Mouse (Mus musculus): ENCODE results near the gene Scube2. TPM values are rescaled to one million over a fixed set of nuclear protein-coding genes. Genes with fewer than 3 reads are reported as not detected.

The Scube2 gene
- polyA plus RNA-seq, 1 experiment = 0.22 TPM

GRCm38 (mm10) chr7:109841031-109841430 is 24.4 kb downstream of the Scube2 start:
- Histone ChIP-seq H3K4me1 (ENCODE audit: control insufficient read depth, insufficient read depth, low read length) (no peaks in the 10 kb centered on the region), H3K27ac (ENCODE audit: insufficient read depth, low read length) (no peak overlapping the region), H3K27me3 (ENCODE audit: control insufficient read depth, insufficient read depth, low read length, poor library complexity, severe bottlenecking) (no peaks in the 10 kb centered on the region), H3K4me3 (ENCODE audit: low read depth, low read length) (no peak overlapping the region), H3K9ac (ENCODE audit: low read depth, poor library complexity, severe bottlenecking) (no peak overlapping the region), H3K9me3 (replicated peaks; ENCODE audit: control insufficient read depth, insufficient read depth, low read length, poor library complexity, severe bottlenecking) (no peaks in the 10 kb centered on the region), H3K36me3 (ENCODE audit: control insufficient read depth, insufficient read depth, low read length, poor library complexity, severe bottlenecking) (no peaks in the 10 kb centered on the region)
- TF ChIP-seq POLR2A (IDR thresholded peaks at IDR 0.05; ENCODE audit: insufficient read depth, low read length) (no peak), CTCF (IDR thresholded peaks at IDR 0.05; ENCODE audit: low read depth, low read length) (no peak), EP300 (IDR thresholded peaks at IDR 0.05; ENCODE audit: insufficient read depth, low read depth, low read length) (no peak)

- Histone ChIP-seq H3K27ac (ENCODE audit: insufficient read depth, low read length) (no peak overlapping the region), H3K4me3 (ENCODE audit: low read depth, low read length) (no peak overlapping the region), H3K36me3 (ENCODE audit: control insufficient read depth, insufficient read depth, low read length, poor library complexity, severe bottlenecking) (no peaks in the 10 kb centered on the region), H3K9me3 (replicated peaks; ENCODE audit: control insufficient read depth, insufficient read depth, low read length, poor library complexity, severe bottlenecking) (no peaks in the 10 kb centered on the region), H3K4me1 (ENCODE audit: control insufficient read depth, insufficient read depth, low read length) (no peaks in the 10 kb centered on the region), H3K9ac (ENCODE audit: low read depth, poor library complexity, severe bottlenecking) (no peak overlapping the region), H3K27me3 (ENCODE audit: control insufficient read depth, insufficient read depth, low read length, poor library complexity, severe bottlenecking) (no peaks in the 10 kb centered on the region)
- no peak for TF ChIP-seq EP300 (IDR thresholded peaks at IDR 0.05; ENCODE audit: insufficient read depth, low read depth, low read length)
- TF ChIP-seq POLR2A (IDR thresholded peaks at IDR 0.05; ENCODE audit: insufficient read depth, low read length) = no peak
- no peak for TF ChIP-seq CTCF (IDR thresholded peaks at IDR 0.05; ENCODE audit: low read depth, low read length)
These were observed 26.9 kb downstream of the Scube2 start for GRCm38 (mm10) chr7:109838613-109839012.

GRCm38 (mm10) chr7:109837651-109838050 is 27.8 kb downstream of the Scube2 start:
- Histone ChIP-seq H3K27me3 (ENCODE audit: control insufficient read depth, insufficient read depth, low read length, poor library complexity, severe bottlenecking) (no peaks in the 10 kb centered on the region), H3K9ac (ENCODE audit: low read depth, poor library complexity, severe bottlenecking) (no peak overlapping the region), H3K4me3 (ENCODE audit: low read depth, low read length) (no peak overlapping the region), H3K27ac (ENCODE audit: insufficient read depth, low read length) (no peak overlapping the region), H3K36me3 (ENCODE audit: control insufficient read depth, insufficient read depth, low read length, poor library complexity, severe bottlenecking) (no peaks in the 10 kb centered on the region), H3K9me3 (replicated peaks; ENCODE audit: control insufficient read depth, insufficient read depth, low read length, poor library complexity, severe bottlenecking) (no peaks in the 10 kb centered on the region), H3K4me1 (ENCODE audit: control insufficient read depth, insufficient read depth, low read length) (no peaks in the 10 kb centered on the region)
- TF ChIP-seq CTCF (IDR thresholded peaks at IDR 0.05; ENCODE audit: low read depth, low read length) (no peak), EP300 (IDR thresholded peaks at IDR 0.05; ENCODE audit: insufficient read depth, low read depth, low read length) (no peak), POLR2A (IDR thresholded peaks at IDR 0.05; ENCODE audit: insufficient read depth, low read length) (no peak)

GRCm38 (mm10) chr7:109834894-109835293 is 30.6 kb downstream of the Scube2 start:
- Histone ChIP-seq H3K4me1 (ENCODE audit: control insufficient read depth, insufficient read depth, low read length) (no peaks in the 10 kb centered on the region), H3K27ac (ENCODE audit: insufficient read depth, low read length) (no peak overlapping the region), H3K27me3 (ENCODE audit: control insufficient read depth, insufficient read depth, low read length, poor library complexity, severe bottlenecking) (no peaks in the 10 kb centered on the region), H3K9ac (ENCODE audit: low read depth, poor library complexity, severe bottlenecking) (no peak overlapping the region), H3K9me3 (replicated peaks; ENCODE audit: control insufficient read depth, insufficient read depth, low read length, poor library complexity, severe bottlenecking) (no peaks in the 10 kb centered on the region), H3K4me3 (ENCODE audit: low read depth, low read length) (no peak overlapping the region), H3K36me3 (ENCODE audit: control insufficient read depth, insufficient read depth, low read length, poor library complexity, severe bottlenecking) (no peaks in the 10 kb centered on the region)
- TF ChIP-seq CTCF (IDR thresholded peaks at IDR 0.05; ENCODE audit: low read depth, low read length) (no peak), EP300 (IDR thresholded peaks at IDR 0.05; ENCODE audit: insufficient read depth, low read depth, low read length) (no peak), POLR2A (IDR thresholded peaks at IDR 0.05; ENCODE audit: insufficient read depth, low read length) (no peak)

- no peak overlapping the region for H3K4me3 ChIP-seq (ENCODE audit: low read depth, low read length)
- no peaks in the 10 kb centered on the region for H3K4me1 ChIP-seq (ENCODE audit: control insufficient read depth, insufficient read depth, low read length)
- TF ChIP-seq CTCF (IDR thresholded peaks at IDR 0.05; ENCODE audit: low read depth, low read length) (no peak), EP300 (IDR thresholded peaks at IDR 0.05; ENCODE audit: insufficient read depth, low read depth, low read length) (no peak), POLR2A (IDR thresholded peaks at IDR 0.05; ENCODE audit: insufficient read depth, low read length) (no peak)
- H3K27me3 ChIP-seq (ENCODE audit: control insufficient read depth, insufficient read depth, low read length, poor library complexity, severe bottlenecking) = no peaks in the 10 kb centered on the region
- no peak overlapping the region for H3K27ac ChIP-seq (ENCODE audit: insufficient read depth, low read length)
- no peaks in the 10 kb centered on the region for H3K9me3 ChIP-seq (replicated peaks; ENCODE audit: control insufficient read depth, insufficient read depth, low read length, poor library complexity, severe bottlenecking)
- H3K36me3 ChIP-seq (ENCODE audit: control insufficient read depth, insufficient read depth, low read length, poor library complexity, severe bottlenecking) = no peaks in the 10 kb centered on the region
- H3K9ac ChIP-seq (ENCODE audit: low read depth, poor library complexity, severe bottlenecking) = no peak overlapping the region
These were observed 34.1 kb downstream of the Scube2 start for GRCm38 (mm10) chr7:109831376-109831775.

- H3K27me3 ChIP-seq (ENCODE audit: control insufficient read depth, insufficient read depth, low read length, poor library complexity, severe bottlenecking) = no peaks in the 10 kb centered on the region
- H3K27ac ChIP-seq (ENCODE audit: insufficient read depth, low read length) = no peak overlapping the region
- no peaks in the 10 kb centered on the region for H3K9me3 ChIP-seq (replicated peaks; ENCODE audit: control insufficient read depth, insufficient read depth, low read length, poor library complexity, severe bottlenecking)
- TF ChIP-seq CTCF (IDR thresholded peaks at IDR 0.05; ENCODE audit: low read depth, low read length) = no peak
- no peak for TF ChIP-seq POLR2A (IDR thresholded peaks at IDR 0.05; ENCODE audit: insufficient read depth, low read length)
- no peak for TF ChIP-seq EP300 (IDR thresholded peaks at IDR 0.05; ENCODE audit: insufficient read depth, low read depth, low read length)
- H3K4me3 ChIP-seq (ENCODE audit: low read depth, low read length) = no peak overlapping the region
- H3K4me1 ChIP-seq (ENCODE audit: control insufficient read depth, insufficient read depth, low read length) = no peaks in the 10 kb centered on the region
- H3K36me3 ChIP-seq (ENCODE audit: control insufficient read depth, insufficient read depth, low read length, poor library complexity, severe bottlenecking) = no peaks in the 10 kb centered on the region
- H3K9ac ChIP-seq (ENCODE audit: low read depth, poor library complexity, severe bottlenecking) = no peak overlapping the region
These were observed 38.6 kb downstream of the Scube2 start for GRCm38 (mm10) chr7:109826911-109827310.

Measured in ES-Bruce4 (cell line).